Comparison of ENCODE assay signal across 18 mouse cellular contexts in genomic region chr4:7191912-7192311, GRCm38 (mm10).
DNase-seq lines count a peak whose midpoint lies in the region; ATAC-seq lines count a peak whose summit lies in the region.
"Had no signal": no experiment of that assay in that cellular context is flagged by ENCODE, and none has a peak within 500 bp of the region (broad histone marks: within the 10 kb centered on the region; RNA-seq: fewer than 3 reads in every experiment).

No protein-coding gene starts in this region.

- no peaks in the 10 kb centered on the region for H3K9me3 ChIP-seq in forebrain, embryonic 14.5 days (replicated peaks; ENCODE audit: control insufficient read depth, low read length)
- no peaks in the 10 kb centered on the region for H3K9me3 ChIP-seq in forebrain, embryonic 11.5 days (ENCODE audit: control insufficient read depth, low read length)
- H3K9me3 ChIP-seq: embryonic facial prominence, embryonic 15.5 days; heart, embryonic 12.5 days; intestine, embryonic 15.5 days; liver, embryonic 15.5 days had no signal

- no peak overlapping the region for H3K27ac ChIP-seq in forebrain, embryonic 14.5 days (ENCODE audit: low read depth, low read length)
- H3K27ac ChIP-seq in forebrain, embryonic 11.5 days (ENCODE audit: low read depth, low read length): no peak overlapping the region
- H3K27ac ChIP-seq: embryonic facial prominence, embryonic 15.5 days; intestine, embryonic 15.5 days; liver, embryonic 15.5 days had no signal

- H3K4me3 ChIP-seq in forebrain, embryonic 14.5 days (ENCODE audit: low read depth, low read length): no peak overlapping the region
- no peak overlapping the region for H3K4me3 ChIP-seq in forebrain, embryonic 11.5 days (ENCODE audit: low read depth, low read length)
- H3K4me3 ChIP-seq: embryonic facial prominence, embryonic 15.5 days; heart, embryonic 12.5 days; intestine, embryonic 15.5 days; liver, embryonic 15.5 days had no signal

- no peaks in the 10 kb centered on the region for H3K36me3 ChIP-seq in forebrain, embryonic 14.5 days (ENCODE audit: control insufficient read depth, insufficient read depth, low read length)
- H3K36me3 ChIP-seq in forebrain, embryonic 11.5 days (ENCODE audit: control insufficient read depth, insufficient read depth, low read length): no peaks in the 10 kb centered on the region
- H3K36me3 ChIP-seq: embryonic facial prominence, embryonic 15.5 days; heart, embryonic 12.5 days; intestine, embryonic 15.5 days; liver, embryonic 15.5 days had no signal

- no peak overlapping the region for H3K9ac ChIP-seq in forebrain, embryonic 14.5 days (ENCODE audit: low read length)
- no peak overlapping the region for H3K9ac ChIP-seq in forebrain, embryonic 11.5 days (ENCODE audit: low read length)
- H3K9ac ChIP-seq: embryonic facial prominence, embryonic 15.5 days; heart, embryonic 12.5 days; intestine, embryonic 15.5 days; liver, embryonic 15.5 days had no signal

- H3K27me3 ChIP-seq in forebrain, embryonic 14.5 days (replicated peaks; ENCODE audit: control insufficient read depth, insufficient read depth, low read length): no peaks in the 10 kb centered on the region
- H3K27me3 ChIP-seq in forebrain, embryonic 11.5 days (ENCODE audit: control insufficient read depth, insufficient read depth, low read length): no peaks in the 10 kb centered on the region
- H3K27me3 ChIP-seq: embryonic facial prominence, embryonic 15.5 days; heart, embryonic 12.5 days; intestine, embryonic 15.5 days; liver, embryonic 15.5 days had no signal

- WGBS in forebrain, embryonic 14.5 days: 64% methylated on average over 3 of the region's 3 CpGs
- WGBS in forebrain, embryonic 11.5 days: 83% methylated on average over 3 of the region's 3 CpGs

- no peaks in the 10 kb centered on the region for H3K4me1 ChIP-seq in forebrain, embryonic 14.5 days (ENCODE audit: control insufficient read depth, insufficient read depth, low read length)
- no peaks in the 10 kb centered on the region for H3K4me1 ChIP-seq in forebrain, embryonic 11.5 days (replicated peaks; ENCODE audit: control insufficient read depth, insufficient read depth, low read length)
- H3K4me1 ChIP-seq: embryonic facial prominence, embryonic 15.5 days; heart, embryonic 12.5 days; intestine, embryonic 15.5 days; liver, embryonic 15.5 days had no signal

- no peak overlapping the region for H3K4me2 ChIP-seq in forebrain, embryonic 14.5 days (ENCODE audit: low read length)
- H3K4me2 ChIP-seq in forebrain, embryonic 11.5 days (ENCODE audit: low read depth, low read length, severe bottlenecking): no peak overlapping the region
- H3K4me2 ChIP-seq: embryonic facial prominence, embryonic 15.5 days; heart, embryonic 12.5 days; intestine, embryonic 15.5 days; liver, embryonic 15.5 days had no signal

- peak; percentile 41; the same call in 1 of the 2 replicates for ATAC-seq in forebrain, embryonic 14.5 days
- no peak for ATAC-seq in forebrain, embryonic 11.5 days (replicated peaks; ENCODE audit: low FRiP score)
- ATAC-seq: intestine, embryonic 15.5 days had no signal

- DNase-seq in forebrain, embryonic 14.5 days (ENCODE audit: low spot score): peak; percentile 72
- no peak for DNase-seq in forebrain, embryonic 11.5 days (ENCODE audit: low spot score)
- peak; percentile 5 to 9 for DNase-seq in layer of hippocampus, postnatal 14 days (ENCODE audit: low spot score in 2 of 2)
- DNase-seq in layer of hippocampus, adult 8-10 months (ENCODE audit: low spot score in 2 of 2): no peak
- peak; percentile 9 for DNase-seq in right cerebral cortex, postnatal 25 days
- DNase-seq in right cerebral cortex, postnatal 4 days: no peak
- DNase-seq in cerebellum, adult 11 months: no peak
- no peak for DNase-seq in heart, adult 9 months (ENCODE audit: low spot score in 2 of 2)
- DNase-seq: adrenal gland, postnatal 14 days; cerebellum, adult 9-10 months; kidney, postnatal 4 days; lung, postnatal 14 days; right cerebral cortex, postnatal 14 days; thymus, postnatal 4 days had no signal

Comparison
In these comparisons a context has a peak if more than half of its experiments do, and no peak if none do; other contexts are left out.
1. DNase-seq: peak in forebrain, embryonic 14.5 days (single experiment), layer of hippocampus, postnatal 14 days (2 of 2) and right cerebral cortex, postnatal 25 days (single experiment); none in forebrain, embryonic 11.5 days (single experiment), layer of hippocampus, adult 8-10 months (0 of 2), right cerebral cortex, postnatal 4 days (single experiment), cerebellum, adult 11 months (single experiment) and heart, adult 9 months (0 of 2).